Mouse (Mus musculus) neural tube, embryonic 11.5 days (tissue): ENCODE results near the gene Adm. TPM values are rescaled to one million over a fixed set of nuclear protein-coding genes. Genes with fewer than 3 reads are reported as not detected.

ENCODE experiments used
- ATAC-seq: fragments of 200-750 bp; cut with Nextera tagmentation; 2 replicates; pipeline ENCODE4 v1.8.0; 2017; ENCODE audit warnings: moderate number of reproducible peaks, mild to moderate bottlenecking, moderate TSS enrichment, moderate library complexity; ENCODE audit not compliant: insufficient read depth, low FRiP score, low TSS enrichment
- DNase-seq: peaks from one replicate; pipeline ENCODE4 v3.0.0-alpha.2; 2015; ENCODE audit warnings: low spot score
- H3K27ac ChIP-seq: fragments of 300-500 bp; sonication (generic); 2 replicates; pipeline ENCODE4 v1.5.1; 2014; ENCODE audit warnings: low read depth, mild to moderate bottlenecking, low read length
- H3K27me3 ChIP-seq: fragments of 300-500 bp; sonication (generic); 2 replicates; pipeline ENCODE4 v1.6.1; 2014; ENCODE audit warnings: mild to moderate bottlenecking, low read length, mixed read lengths; ENCODE audit not compliant: control insufficient read depth, insufficient read depth
- H3K36me3 ChIP-seq: fragments of 300-500 bp; sonication (generic); 2 replicates; pipeline ENCODE4 v1.6.1; 2014; ENCODE audit warnings: mild to moderate bottlenecking, low read length, moderate library complexity, mixed read lengths; ENCODE audit not compliant: control insufficient read depth, insufficient read depth
- H3K4me1 ChIP-seq: fragments of 300-500 bp; sonication (generic); 2 replicates; pipeline ENCODE4 v1.6.1; 2014; ENCODE audit warnings: low read length, mixed read lengths; ENCODE audit not compliant: control insufficient read depth, insufficient read depth
- H3K4me2 ChIP-seq: fragments of 300-500 bp; sonication (generic); 2 replicates; pipeline ENCODE4 v1.6.1; 2014; ENCODE audit warnings: low read depth, mild to moderate bottlenecking, moderate library complexity
- H3K4me3 ChIP-seq: fragments of 300-500 bp; sonication (generic); 2 replicates; pipeline ENCODE4 v1.5.1; 2014; ENCODE audit warnings: low read depth, low read length
- H3K9ac ChIP-seq: fragments of 300-500 bp; sonication (generic); 2 replicates; pipeline ENCODE4 v1.6.1; 2014; ENCODE audit warnings: mild to moderate bottlenecking, low read length
- H3K9me3 ChIP-seq: fragments of 300-500 bp; sonication (generic); 2 replicates; pipeline ENCODE4 v1.6.1; 2016; ENCODE audit warnings: low read length; ENCODE audit not compliant: control insufficient read depth
- WGBS: fragments of 180-500 bp; shearing (Covaris S2); extraction: QIAGEN DNeasy Blood & Tissue Kit; methylation state at CpG from one replicate; pipeline ENCODE4 v1.1.7; 2014; 5-methylcytosine and 5-hydroxymethylcytosine counted together
- polyA plus RNA-seq: library from polyadenylated mRNA; unstranded; fragments of >200 nt; fragmentation: Nextera tagmentation; extraction: Ambion mirVana; gene quantifications from 2 replicates; pipeline ENCODE4 v1.2.1, GENCODE M21; 2014

Adm gene
- polyA plus RNA-seq, 1 experiment from 2014 or later = 3.4 TPM

DNA sequence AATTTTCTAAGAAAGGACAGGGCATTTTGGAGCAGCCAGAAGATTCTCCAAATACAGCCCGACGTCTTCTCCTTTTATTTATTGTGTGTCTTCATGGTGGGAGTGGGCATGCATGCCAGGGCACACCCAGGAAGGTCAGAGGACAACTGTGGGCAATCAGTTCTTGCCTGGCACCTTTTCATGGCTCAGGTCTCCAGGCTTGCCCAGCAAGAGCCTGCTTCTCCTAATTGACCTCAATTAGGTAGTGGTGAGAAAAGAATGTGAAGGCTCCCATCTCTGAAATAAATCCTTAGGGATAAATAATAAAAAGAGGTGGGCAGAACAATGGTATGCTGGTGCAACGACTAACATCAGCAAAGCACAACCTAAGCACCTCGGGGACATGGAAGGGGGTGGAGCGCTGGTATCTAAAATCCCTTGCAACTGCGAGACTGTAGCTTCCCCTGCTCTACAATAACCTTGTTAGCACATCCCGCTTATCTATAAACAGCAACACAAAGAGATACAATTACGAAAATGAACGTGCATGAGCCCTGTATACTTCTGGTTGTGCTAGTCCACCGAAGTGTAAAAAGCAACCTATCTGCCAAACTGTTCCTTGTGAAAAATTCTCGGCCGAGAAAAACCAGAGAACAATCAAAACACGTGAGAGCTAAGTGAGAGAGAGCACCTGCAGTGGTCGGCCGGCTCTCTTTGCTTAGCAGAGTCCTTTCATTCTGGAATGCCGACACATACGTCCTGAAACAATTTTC lies 13.9 kb upstream of the Adm start:
- WGBS = 4% methylated on average over 17 of the region's 17 CpGs
- Histone ChIP-seq H3K4me2 (peak overlapping the region; percentile 79), H3K36me3 (no peaks in the 10 kb centered on the region), H3K9ac (peak overlapping the region; percentile 95), H3K27ac (peak overlapping the region; percentile 97), H3K9me3 (no peaks in the 10 kb centered on the region), H3K27me3 (no peaks in the 10 kb centered on the region), H3K4me3 (peak overlapping the region; percentile 90), H3K4me1 (0 out of 2 replicates have a peak, but pooled peaks cover 4% of the 10 kb centered on the region)
- DNase-seq (no peak), ATAC-seq (no peak; the same call in 1 of the 2 replicates)

DNA sequence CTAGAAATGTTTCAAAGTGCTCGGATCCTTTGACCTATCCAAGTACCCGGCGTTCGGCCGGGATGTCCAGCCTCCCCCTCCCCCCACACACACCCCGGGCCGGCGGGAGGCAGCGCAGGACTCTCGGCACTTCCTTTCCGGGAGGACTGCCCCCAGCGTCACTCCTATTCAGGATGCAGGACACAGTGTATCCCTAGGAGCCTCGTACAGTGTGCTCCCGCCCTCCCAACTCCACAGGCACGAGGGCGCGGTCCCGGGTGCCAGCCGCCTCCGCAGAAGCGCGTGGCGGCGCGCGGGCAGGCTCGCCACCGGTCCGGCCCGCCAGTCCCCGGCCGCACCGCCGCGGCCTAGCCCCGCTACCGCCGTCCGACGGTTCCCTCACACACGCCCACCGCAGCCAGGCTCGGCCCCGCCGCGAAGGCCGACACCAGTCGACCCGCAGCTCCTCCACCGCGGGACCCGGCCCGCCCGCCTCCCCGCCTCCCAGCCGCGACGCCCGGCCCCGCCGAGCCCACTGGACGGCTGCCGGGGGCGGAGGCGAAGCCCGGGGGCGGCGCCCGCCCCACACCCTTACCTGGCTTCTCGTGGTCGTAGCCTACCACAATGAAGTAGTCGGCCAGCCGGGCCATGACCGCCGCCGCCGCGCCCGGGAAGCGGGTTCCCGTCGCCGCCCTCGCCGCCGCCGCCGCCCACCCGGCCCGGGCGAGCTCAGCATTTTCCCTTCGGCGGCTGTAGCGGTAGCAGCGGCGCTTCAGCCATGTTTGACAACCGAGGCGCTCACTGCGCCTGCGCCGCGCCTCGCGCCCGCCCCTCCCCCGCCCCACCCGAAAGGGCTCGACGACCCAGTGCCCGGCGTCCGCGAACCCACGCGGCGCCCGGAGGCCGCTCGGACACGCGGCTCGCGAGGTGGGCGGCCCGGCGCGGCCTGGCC lies 13.1 kb upstream of the Adm start, which contains the start of gene Sbf2:
Gene Sbf2 (minus strand): TSS at position 790 of the 931 bp plus-strand sequence.
- Histone ChIP-seq H3K4me2 (peak within 1 kb of the TSS; percentile 79), H3K9ac (peak within 1 kb of the TSS; percentile 95), H3K36me3 (no peaks in the 10 kb centered on the region), H3K27ac (peak within 1 kb of the TSS; percentile 97), H3K27me3 (no peaks in the 10 kb centered on the region), H3K4me3 (peak within 1 kb of the TSS; percentile 90), H3K9me3 (no peaks in the 10 kb centered on the region), H3K4me1 (0 out of 2 replicates have a peak, but pooled peaks cover 4% of the 10 kb centered on the region)
- peak; percentile 93 for ATAC-seq
- DNase-seq = peak; percentile 91
- WGBS = 0% methylated on average over 90 of the region's 127 CpGs

DNA sequence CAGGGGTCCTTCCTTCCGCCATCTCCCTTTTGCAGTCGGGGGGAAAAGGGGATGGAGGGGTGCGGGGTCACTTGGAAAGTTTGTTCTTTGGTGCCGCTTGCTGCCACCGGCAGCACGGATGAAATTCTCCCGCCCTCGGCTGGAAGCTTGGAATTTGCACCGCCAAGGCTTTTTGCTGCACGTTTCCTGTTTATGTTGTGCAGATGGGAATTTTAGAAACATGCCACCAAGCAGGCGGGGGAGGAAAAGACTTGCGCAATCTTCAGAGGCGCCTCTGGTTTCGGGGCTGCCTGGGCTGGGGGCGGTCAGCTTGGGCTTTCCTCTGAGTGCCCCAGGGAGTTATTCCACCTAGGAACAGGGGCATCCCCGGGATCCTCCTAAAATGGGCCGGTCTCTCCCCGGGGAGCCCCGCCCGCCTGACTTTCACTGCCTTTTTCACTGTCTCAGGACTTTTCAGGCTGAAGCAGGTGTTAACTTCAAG lies 12.3 kb upstream of the Adm start:
- no peaks in the 10 kb centered on the region for H3K27me3 ChIP-seq
- H3K4me3 ChIP-seq = peak overlapping the region; percentile 90
- H3K9me3 ChIP-seq = no peaks in the 10 kb centered on the region
- DNase-seq = peak; percentile 62
- peak overlapping the region; percentile 95 for H3K9ac ChIP-seq
- peak overlapping the region; percentile 79 for H3K4me2 ChIP-seq
- H3K36me3 ChIP-seq = no peaks in the 10 kb centered on the region
- ATAC-seq = no peak
- peak overlapping the region; percentile 97 for H3K27ac ChIP-seq
- 0 out of 2 replicates have a peak, but pooled peaks cover 4% of the 10 kb centered on the region for H3K4me1 ChIP-seq
- WGBS = 1% methylated on average over 19 of the region's 20 CpGs

DNA sequence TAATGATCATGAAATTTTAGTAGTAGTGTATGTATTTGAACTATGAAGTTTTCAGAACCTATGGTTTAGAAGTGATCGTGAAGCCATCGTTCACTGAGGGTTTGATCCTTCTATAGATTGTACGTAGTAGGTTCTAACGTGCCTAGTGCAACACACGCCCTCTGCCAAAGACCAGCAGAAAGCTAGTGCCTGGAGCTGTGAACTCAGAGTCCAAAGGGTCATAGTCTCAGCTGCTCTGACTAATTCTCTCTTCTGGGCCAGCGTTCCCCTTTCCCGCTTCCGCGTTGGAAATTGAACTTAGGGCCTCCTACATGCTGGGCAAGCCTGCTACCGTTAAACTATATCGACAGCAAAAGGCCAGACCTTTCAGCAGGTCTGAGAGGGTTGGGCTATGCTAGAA lies 11.7 kb upstream of the Adm start:
- 0 out of 2 replicates have a peak, but pooled peaks cover 4% of the 10 kb centered on the region for H3K4me1 ChIP-seq
- no peak overlapping the region for H3K4me3 ChIP-seq
- 9% methylated on average over 11 of the region's 11 CpGs for WGBS
- no peaks in the 10 kb centered on the region for H3K9me3 ChIP-seq
- no peak overlapping the region for H3K9ac ChIP-seq
- ATAC-seq = no peak
- DNase-seq = no peak
- H3K27ac ChIP-seq = no peak overlapping the region
- no peaks in the 10 kb centered on the region for H3K36me3 ChIP-seq
- peak overlapping the region; percentile 14; the same call in 1 of the 2 replicates for H3K4me2 ChIP-seq
- no peaks in the 10 kb centered on the region for H3K27me3 ChIP-seq

DNA sequence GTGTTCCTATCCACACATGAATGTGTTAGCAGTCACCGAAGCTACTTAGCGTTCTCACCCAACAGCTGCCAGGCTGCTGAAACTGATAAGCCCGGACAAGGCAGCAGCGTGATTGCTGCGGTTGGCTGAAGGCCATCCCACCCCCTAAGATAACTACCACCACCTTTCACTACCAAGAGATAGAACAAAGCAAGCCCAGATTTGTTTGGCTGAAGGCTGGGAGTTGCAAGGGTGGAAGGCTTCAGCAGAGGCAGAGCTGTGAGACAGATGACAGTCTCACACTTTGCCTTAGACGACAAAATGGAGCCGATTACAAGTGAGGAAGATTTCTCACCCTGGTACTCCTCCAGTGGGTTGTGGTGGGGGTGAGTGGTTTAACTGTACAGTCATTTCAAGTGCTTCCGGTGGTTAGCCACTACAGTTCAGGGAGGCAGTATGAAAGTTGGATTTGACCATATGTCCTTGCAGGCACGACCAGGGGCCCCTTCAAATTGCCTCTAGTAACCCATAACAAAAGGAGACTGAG lies 8.3 kb upstream of the Adm start:
- ATAC-seq = no peak
- Histone ChIP-seq H3K4me1 (0 out of 2 replicates have a peak, but pooled peaks cover 4% of the 10 kb centered on the region), H3K27ac (no peak overlapping the region), H3K36me3 (no peaks in the 10 kb centered on the region), H3K4me3 (no peak overlapping the region), H3K9me3 (no peaks in the 10 kb centered on the region), H3K9ac (no peak overlapping the region), H3K27me3 (no peaks in the 10 kb centered on the region), H3K4me2 (no peak overlapping the region)
- no peak for DNase-seq
- WGBS = 50% methylated on average over 9 of the region's 9 CpGs

DNA sequence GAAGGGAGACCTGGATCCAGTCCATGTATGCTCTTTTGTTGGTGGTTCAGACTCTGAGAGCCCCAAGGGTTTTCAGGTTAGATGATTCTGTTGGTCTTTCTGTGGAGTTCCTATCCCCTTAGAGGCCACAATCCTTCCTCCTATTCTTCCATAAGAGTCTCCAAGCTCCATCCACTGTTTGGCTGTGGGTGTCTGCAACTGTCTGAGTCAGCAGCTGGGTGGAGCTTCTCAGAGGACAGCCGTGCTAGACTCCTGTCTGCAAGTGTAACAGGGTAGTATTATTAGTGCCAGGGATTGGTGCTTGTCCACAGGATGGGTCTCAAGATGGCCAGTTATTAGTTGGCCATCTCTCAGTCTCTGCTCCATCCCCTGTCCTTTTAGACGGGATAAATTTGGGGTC lies 3.4 kb upstream of the Adm start:
- WGBS = 64% methylated on average over 2 of the region's 2 CpGs

DNA sequence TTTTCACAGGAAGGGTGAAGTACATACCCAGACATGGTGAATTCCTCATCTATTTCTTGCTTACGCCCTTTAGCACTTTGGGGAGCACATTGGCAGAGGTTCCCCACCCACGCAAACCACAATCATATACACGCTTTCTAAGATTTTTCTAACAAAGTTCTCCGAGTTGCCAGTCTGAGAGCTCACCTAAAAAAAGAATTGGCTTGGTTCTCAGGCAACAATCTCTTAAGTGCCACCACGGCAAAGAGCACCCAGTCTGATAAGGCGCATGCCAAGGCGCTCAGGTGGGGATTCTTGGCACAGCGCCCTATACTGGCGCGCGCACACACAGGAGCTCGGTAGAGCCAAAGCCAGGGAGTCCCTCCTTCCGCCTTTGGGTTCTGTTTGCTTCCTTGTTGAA lies 2.5 kb upstream of the Adm start:
- Histone ChIP-seq H3K4me3 (no peak overlapping the region), H3K36me3 (no peaks in the 10 kb centered on the region), H3K9me3 (no peaks in the 10 kb centered on the region), H3K27ac (no peak overlapping the region), H3K4me1 (peaks cover 21% of the 10 kb centered on the region), H3K27me3 (peaks cover 51% of the 10 kb centered on the region), H3K9ac (no peak overlapping the region), H3K4me2 (no peak overlapping the region)
- DNase-seq (no peak), ATAC-seq (no peak)
- 89% methylated on average over 13 of the region's 13 CpGs for WGBS

More for the DNA sequence above, 3.4 kb upstream of the Adm start:
- H3K4me3 ChIP-seq = no peak overlapping the region
- H3K36me3 ChIP-seq = no peaks in the 10 kb centered on the region
- no peak overlapping the region for H3K27ac ChIP-seq
- peaks cover 15% of the 10 kb centered on the region for H3K4me1 ChIP-seq
- no peak overlapping the region for H3K9ac ChIP-seq
- DNase-seq (no peak), ATAC-seq (no peak)
- no peak overlapping the region for H3K4me2 ChIP-seq
- peaks cover 42% of the 10 kb centered on the region for H3K27me3 ChIP-seq
- H3K9me3 ChIP-seq = no peaks in the 10 kb centered on the region

DNA sequence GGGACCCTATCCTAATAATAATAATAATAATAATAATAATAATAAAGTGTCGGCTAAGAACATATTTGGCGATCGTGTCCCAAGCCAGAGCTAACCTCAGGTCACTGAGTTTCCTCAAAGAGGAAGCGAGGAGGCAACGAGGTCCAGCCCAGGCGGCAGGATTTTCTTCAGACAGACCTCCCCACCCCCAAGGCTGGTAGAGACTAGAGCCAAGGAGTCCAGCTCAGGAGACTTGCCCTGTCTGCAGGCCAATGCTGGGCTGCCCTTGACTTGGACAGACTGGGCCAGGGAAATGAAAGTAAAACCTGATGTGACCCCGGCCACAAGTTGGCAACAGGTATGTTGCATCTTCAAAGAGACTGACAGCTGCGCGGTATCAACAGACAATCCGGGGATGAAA lies 2.0 kb upstream of the Adm start:
- H3K4me2 ChIP-seq = no peak overlapping the region; the same call in 1 of the 2 replicates
- H3K4me1 ChIP-seq = peaks cover 22% of the 10 kb centered on the region
- ATAC-seq (no peak), DNase-seq (no peak)
- no peak overlapping the region for H3K4me3 ChIP-seq
- peaks cover 52% of the 10 kb centered on the region for H3K27me3 ChIP-seq
- no peak overlapping the region for H3K27ac ChIP-seq
- 60% methylated on average over 10 of the region's 10 CpGs for WGBS
- no peaks in the 10 kb centered on the region for H3K9me3 ChIP-seq
- H3K9ac ChIP-seq = no peak overlapping the region
- H3K36me3 ChIP-seq = no peaks in the 10 kb centered on the region
